Mouse (Mus musculus): Measurements from ENCODE around the gene Dhx58. TPM values are rescaled to one million over a fixed set of nuclear protein-coding genes. Genes with fewer than 3 reads are reported as not detected.
A peak's percentile ranks its signal among the peaks of the same experiment; 100 is the strongest.

Dhx58 gene
- polyA plus RNA-seq, 1 experiment from 2014 or later, result 3.3 TPM

DNA sequence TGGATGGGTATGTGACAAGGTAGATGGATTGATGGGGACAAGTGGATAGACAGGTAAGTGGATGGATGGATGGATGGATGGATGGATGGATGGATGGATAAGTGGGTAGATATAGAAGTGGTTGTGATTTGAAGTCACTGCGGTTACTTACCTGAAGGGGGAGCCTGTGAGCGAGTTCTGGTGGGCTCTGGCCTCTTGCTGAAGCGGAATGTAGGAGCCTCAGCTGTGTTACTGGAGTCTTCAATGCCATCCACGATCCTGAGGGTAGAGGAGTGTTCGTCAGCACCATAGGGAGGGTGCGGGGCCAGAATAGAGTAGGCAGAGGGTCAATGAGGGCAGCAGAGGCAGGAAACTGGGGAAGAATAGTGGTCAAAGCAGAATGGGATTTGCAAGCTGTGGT is 41.0 kb upstream of the Dhx58 start:
- DNase-seq, result peak; percentile 82
- H3K4me1 ChIP-seq (ENCODE audit: insufficient read depth), result no peaks in the 10 kb centered on the region
- H3K9me3 ChIP-seq (ENCODE audit: low read depth, low read length), result no peaks in the 10 kb centered on the region
- 12% methylated on average over 6 of the region's 6 CpGs for WGBS
- H3K4me2 ChIP-seq, result no peak overlapping the region
- H3K9ac ChIP-seq, result no peak overlapping the region
- peak; percentile 71 for TF ChIP-seq CTCF (IDR thresholded peaks at IDR 0.05; ENCODE audit: low read depth)
- no peak overlapping the region for H3K4me3 ChIP-seq (ENCODE audit: low read depth, low read length)
- H3K36me3 ChIP-seq (ENCODE audit: insufficient read depth), result no peaks in the 10 kb centered on the region
- ATAC-seq (ENCODE audit: insufficient read depth), result no peak
- peaks cover 14% of the 10 kb centered on the region; the same call in 1 of the 2 replicates for H3K27me3 ChIP-seq (ENCODE audit: insufficient read depth, low read length)
- no peak overlapping the region for H3K27ac ChIP-seq (ENCODE audit: low read depth)

DNA sequence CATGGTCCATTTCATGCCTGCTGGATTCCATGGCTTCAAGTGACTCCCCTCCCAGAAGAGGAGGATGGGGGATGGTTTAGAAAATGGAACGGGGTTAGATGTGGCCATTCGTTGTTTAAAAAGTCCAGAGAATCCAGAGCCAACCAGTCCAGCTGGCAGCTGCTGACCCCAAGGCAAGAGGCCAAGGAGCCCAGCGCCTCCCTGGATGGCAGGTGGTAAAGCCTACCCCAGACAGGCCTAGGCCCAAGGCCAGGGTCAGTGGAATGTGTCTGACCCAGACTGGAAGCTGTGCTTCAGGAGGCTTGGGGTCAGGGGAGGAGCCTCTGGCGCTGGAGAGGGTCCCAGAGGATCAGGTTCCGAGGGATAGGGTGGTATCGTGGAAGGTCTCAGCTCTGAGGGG is 37.3 kb upstream of the Dhx58 start:
- DNase-seq (no peak), ATAC-seq (ENCODE audit: insufficient read depth) (no peak)
- no peaks in the 10 kb centered on the region for H3K27me3 ChIP-seq (ENCODE audit: insufficient read depth, low read length)
- H3K9me3 ChIP-seq (ENCODE audit: low read depth, low read length), result no peaks in the 10 kb centered on the region
- 64% methylated on average over 6 of the region's 6 CpGs for WGBS
- H3K36me3 ChIP-seq (ENCODE audit: insufficient read depth), result no peaks in the 10 kb centered on the region
- no peak overlapping the region for H3K9ac ChIP-seq
- H3K4me1 ChIP-seq (ENCODE audit: insufficient read depth), result peaks cover 6% of the 10 kb centered on the region
- H3K4me2 ChIP-seq, result no peak overlapping the region
- TF ChIP-seq CTCF (IDR thresholded peaks at IDR 0.05; ENCODE audit: low read depth), result no peak
- H3K27ac ChIP-seq (ENCODE audit: low read depth), result no peak overlapping the region
- no peak overlapping the region for H3K4me3 ChIP-seq (ENCODE audit: low read depth, low read length)

DNA sequence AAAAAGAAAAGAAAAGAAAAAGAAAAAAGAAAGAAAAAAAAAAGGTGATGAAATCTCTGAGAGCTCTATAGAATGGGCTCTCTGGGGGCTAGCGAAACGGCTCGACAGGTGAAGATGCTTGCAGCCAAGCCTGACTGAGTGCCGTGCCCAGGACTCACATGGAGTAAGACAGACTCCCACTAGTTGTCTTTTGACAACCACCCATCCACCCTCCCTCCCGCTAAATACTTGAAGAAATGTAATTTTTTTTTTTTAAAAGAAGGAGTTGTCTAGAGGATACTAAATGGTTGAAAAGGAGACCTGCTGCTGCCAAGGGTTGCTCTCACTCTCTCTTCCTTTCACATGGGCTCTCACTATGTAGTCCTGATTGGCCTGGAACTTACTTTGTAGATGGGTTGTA is 34.7 kb upstream of the Dhx58 start:
- 21% methylated on average over 5 of the region's 5 CpGs for WGBS
- H3K27ac ChIP-seq (ENCODE audit: low read depth), result no peak overlapping the region; the same call in 1 of the 2 replicates
- no peaks in the 10 kb centered on the region for H3K27me3 ChIP-seq (ENCODE audit: insufficient read depth, low read length)
- peak overlapping the region; percentile 90 for H3K4me3 ChIP-seq (ENCODE audit: low read depth, low read length)
- H3K4me2 ChIP-seq, result peak overlapping the region; percentile 84
- no peak for DNase-seq
- peaks cover 6% of the 10 kb centered on the region for H3K4me1 ChIP-seq (ENCODE audit: insufficient read depth)
- no peak for TF ChIP-seq CTCF (IDR thresholded peaks at IDR 0.05; ENCODE audit: low read depth)
- H3K9me3 ChIP-seq (ENCODE audit: low read depth, low read length), result no peaks in the 10 kb centered on the region
- peak overlapping the region; percentile 57 for H3K9ac ChIP-seq
- no peak for ATAC-seq (ENCODE audit: insufficient read depth)
- H3K36me3 ChIP-seq (ENCODE audit: insufficient read depth), result no peaks in the 10 kb centered on the region

DNA sequence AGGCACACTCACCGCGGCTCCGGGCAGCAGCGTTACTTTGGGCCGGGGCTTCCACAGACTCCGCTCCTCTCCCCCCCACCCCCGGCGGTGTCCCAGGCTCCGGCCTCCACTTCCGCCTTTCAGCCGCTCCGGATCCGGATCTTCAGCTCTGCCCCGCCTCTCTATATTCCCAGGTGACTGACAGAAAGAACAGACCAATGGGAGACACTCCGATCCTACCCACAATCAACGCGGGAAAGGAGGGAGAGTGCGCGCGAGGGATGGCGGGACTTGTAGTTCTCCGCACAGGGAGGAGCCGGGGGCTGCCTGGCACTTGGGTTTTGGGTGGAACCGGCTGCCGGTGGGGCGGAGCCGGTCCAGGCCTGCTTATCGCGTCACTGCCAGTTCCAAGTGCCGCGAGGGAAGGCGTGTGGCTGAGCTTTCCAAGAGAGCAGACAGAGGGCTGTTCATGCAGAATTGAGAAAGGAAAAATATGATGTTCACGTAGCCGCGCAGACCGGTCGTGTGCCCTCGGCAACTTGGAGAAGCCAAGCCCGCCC is 34.1 kb upstream of the Dhx58 start, which contains the start of gene Rab5c:
Gene Rab5c, minus strand, starts transcription at position 150 of the 539 bp plus-strand sequence.
- peak within 1 kb of the TSS; percentile 71 for H3K27ac ChIP-seq (ENCODE audit: low read depth)
- H3K4me3 ChIP-seq (ENCODE audit: low read depth, low read length), result peak within 1 kb of the TSS; percentile 90
- peaks cover 6% of the 10 kb centered on the region for H3K4me1 ChIP-seq (ENCODE audit: insufficient read depth)
- 0 out of 2 replicates have a peak, but pooled peaks cover 2% of the 10 kb centered on the region for H3K36me3 ChIP-seq (ENCODE audit: insufficient read depth)
- no peaks in the 10 kb centered on the region for H3K27me3 ChIP-seq (ENCODE audit: insufficient read depth, low read length)
- peak within 1 kb of the TSS; percentile 90 for H3K9ac ChIP-seq
- DNase-seq, result peak; percentile 99
- H3K9me3 ChIP-seq (ENCODE audit: low read depth, low read length), result no peaks in the 10 kb centered on the region
- no peak for TF ChIP-seq CTCF (IDR thresholded peaks at IDR 0.05; ENCODE audit: low read depth)
- H3K4me2 ChIP-seq, result peak within 1 kb of the TSS; percentile 84
- under 1% methylated on average over 39 of the region's 39 CpGs for WGBS
- ATAC-seq (ENCODE audit: insufficient read depth), result peak; percentile 100

DNA sequence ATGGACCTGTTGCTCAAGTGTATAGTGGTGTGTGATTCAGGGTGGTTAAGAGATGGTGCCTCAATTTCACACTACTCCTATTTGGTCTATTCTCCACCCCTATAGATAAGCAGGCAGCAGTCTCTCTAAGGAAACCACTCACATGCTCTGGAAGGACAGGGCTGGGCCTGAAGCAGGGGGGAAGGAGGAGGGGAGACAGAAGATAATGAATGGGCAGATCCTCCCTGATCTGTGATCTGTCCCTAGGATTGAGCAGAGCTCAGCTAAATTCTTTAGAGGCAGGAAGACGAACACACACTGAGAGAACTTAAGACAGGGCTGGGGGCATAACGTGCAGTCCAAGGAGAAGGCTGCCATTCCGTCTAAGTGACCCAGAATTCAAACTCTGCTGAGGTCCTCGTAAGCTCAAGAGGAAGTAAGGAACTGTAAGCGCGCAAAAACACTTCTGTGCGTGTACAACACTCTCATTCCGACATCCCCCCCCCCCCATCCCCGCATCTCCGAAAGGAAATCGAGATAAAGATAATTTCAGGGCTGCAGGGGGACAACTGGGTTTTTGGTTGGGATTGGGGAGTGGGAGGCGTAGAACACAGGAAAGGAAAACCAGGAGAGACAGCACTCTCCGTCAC is 33.1 kb upstream of the Dhx58 start:
- H3K4me1 ChIP-seq (ENCODE audit: insufficient read depth), result peaks cover 6% of the 10 kb centered on the region

DNA sequence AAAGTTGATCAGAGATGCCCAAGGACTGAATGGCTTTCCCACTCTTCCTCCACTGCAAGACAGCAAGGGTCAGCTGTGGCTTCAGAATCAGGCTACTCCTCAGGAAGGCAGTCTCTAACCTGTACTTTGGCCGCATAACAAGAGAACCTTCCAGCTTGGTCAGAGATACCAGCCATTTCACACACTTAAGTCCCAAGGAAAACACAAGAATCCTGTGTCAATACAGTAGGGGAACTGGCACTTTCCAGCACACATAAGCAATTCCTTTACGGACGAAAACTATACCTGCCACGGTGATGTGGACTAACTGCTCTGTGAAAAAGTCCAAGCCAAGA is 32.6 kb upstream of the Dhx58 start:
- TF ChIP-seq CTCF (IDR thresholded peaks at IDR 0.05; ENCODE audit: low read depth), result no peak
- Histone ChIP-seq H3K4me1 (ENCODE audit: insufficient read depth) (peaks cover 6% of the 10 kb centered on the region), H3K36me3 (ENCODE audit: insufficient read depth) (0 out of 2 replicates have a peak, but pooled peaks cover 11% of the 10 kb centered on the region), H3K27me3 (ENCODE audit: insufficient read depth, low read length) (no peaks in the 10 kb centered on the region), H3K4me3 (ENCODE audit: low read depth, low read length) (peak overlapping the region; percentile 90), H3K9ac (peak overlapping the region; percentile 90), H3K27ac (ENCODE audit: low read depth) (no peak overlapping the region), H3K9me3 (ENCODE audit: low read depth, low read length) (no peaks in the 10 kb centered on the region), H3K4me2 (peak overlapping the region; percentile 84)
- no peak for DNase-seq
- no peak for ATAC-seq (ENCODE audit: insufficient read depth)
- 56% methylated on average over 4 of the region's 4 CpGs for WGBS

More for the DNA sequence above, 33.1 kb upstream of the Dhx58 start:
- Histone ChIP-seq H3K4me2 (peak overlapping the region; percentile 84), H3K27ac (ENCODE audit: low read depth) (peak overlapping the region; percentile 56; the same call in 1 of the 2 replicates), H3K4me3 (ENCODE audit: low read depth, low read length) (peak overlapping the region; percentile 90), H3K36me3 (ENCODE audit: insufficient read depth) (0 out of 2 replicates have a peak, but pooled peaks cover 9% of the 10 kb centered on the region), H3K9ac (peak overlapping the region; percentile 90), H3K9me3 (ENCODE audit: low read depth, low read length) (no peaks in the 10 kb centered on the region), H3K27me3 (ENCODE audit: insufficient read depth, low read length) (no peaks in the 10 kb centered on the region)
- ATAC-seq (ENCODE audit: insufficient read depth), result no peak
- no peak for DNase-seq
- TF ChIP-seq CTCF (IDR thresholded peaks at IDR 0.05; ENCODE audit: low read depth), result no peak
- 1% methylated on average over 13 of the region's 13 CpGs for WGBS

DNA sequence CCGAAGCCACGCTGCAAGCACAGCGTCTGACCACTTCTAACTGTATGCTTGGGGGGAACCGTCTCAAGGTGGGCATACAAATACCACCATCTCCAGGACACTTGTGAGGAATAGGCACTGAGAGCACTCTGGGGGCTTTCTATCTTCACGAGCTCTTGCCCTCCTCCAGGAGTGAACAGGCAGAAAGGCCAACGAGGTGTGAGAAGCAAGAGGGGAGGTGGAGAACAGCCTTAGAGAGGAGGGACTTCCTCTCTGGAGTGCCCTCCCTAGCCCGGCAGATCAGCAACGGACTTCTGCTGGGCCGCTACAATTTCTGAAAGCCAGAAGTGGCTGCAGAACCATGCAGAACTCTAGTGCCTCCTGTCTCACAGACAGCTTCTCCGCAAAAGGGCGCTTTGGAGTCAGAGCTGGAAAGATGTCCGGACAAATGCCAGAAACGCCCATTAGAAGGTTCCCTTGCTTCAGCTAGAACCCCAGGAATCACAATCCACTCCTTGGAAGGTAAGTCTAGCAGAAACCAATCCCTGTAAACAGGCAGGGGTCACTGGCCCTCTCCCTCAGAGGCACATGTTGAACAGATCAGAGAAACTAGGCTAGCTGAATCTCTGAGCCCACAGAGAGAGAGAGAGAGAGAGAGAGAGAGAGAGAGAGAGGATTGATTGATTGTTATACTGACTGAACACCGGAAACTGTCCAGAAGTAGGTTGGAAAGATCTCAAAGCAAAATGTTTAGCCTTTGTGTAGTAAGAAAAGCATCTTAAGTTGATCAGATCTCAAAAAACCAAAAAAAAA is 32.1 kb upstream of the Dhx58 start:
- Histone ChIP-seq H3K27ac (ENCODE audit: low read depth) (0 out of 2 replicates have a peak overlapping the region, but pooled peaks have one; percentile 36), H3K36me3 (ENCODE audit: insufficient read depth) (0 out of 2 replicates have a peak, but pooled peaks cover 11% of the 10 kb centered on the region), H3K4me1 (ENCODE audit: insufficient read depth) (peaks cover 6% of the 10 kb centered on the region), H3K27me3 (ENCODE audit: insufficient read depth, low read length) (no peaks in the 10 kb centered on the region), H3K4me2 (peak overlapping the region; percentile 84), H3K9me3 (ENCODE audit: low read depth, low read length) (no peaks in the 10 kb centered on the region), H3K4me3 (ENCODE audit: low read depth, low read length) (peak overlapping the region; percentile 90), H3K9ac (peak overlapping the region; percentile 90)
- DNase-seq (no peak), ATAC-seq (ENCODE audit: insufficient read depth) (no peak)
- no peak for TF ChIP-seq CTCF (IDR thresholded peaks at IDR 0.05; ENCODE audit: low read depth)
- WGBS, result 64% methylated on average over 14 of the region's 14 CpGs
